Mouse (Mus musculus) liver, adult 2 months (tissue): ENCODE results near the gene Itgb5.

Source experiments
- CTCF ChIP-seq: fragments of 200-500 bp; IDR thresholded peaks from 2 replicates; pipeline ENCODE4 v1.5.1; 2011; ENCODE audit warnings: low read depth, low read length, control low read depth
- POLR2A ChIP-seq: fragments of 200-500 bp; IDR thresholded peaks from 2 replicates; pipeline ENCODE4 v1.6.1; 2011; ENCODE audit warnings: low read length, control low read depth; ENCODE audit not compliant: insufficient read depth; ENCODE audit errors: extremely low read depth

GRCm38 (mm10) chr16:33944772-33945171 is 115.3 kb downstream of the Itgb5 start:
- TF ChIP-seq CTCF = no peak
- TF ChIP-seq POLR2A = no peak
